Mouse (Mus musculus) liver, embryonic 16.5 days (tissue): ENCODE data around the gene Lin52. TPM values are rescaled to one million over a fixed set of nuclear protein-coding genes. Genes with fewer than 3 reads are reported as not detected.

Source experiments
- polyA plus RNA-seq: library from polyadenylated mRNA; unstranded; fragments of >200 nt; fragmentation: Nextera tagmentation; extraction: Ambion mirVana; gene quantifications from 2 replicates; pipeline ENCODE4 v1.2.1, GENCODE M21; 2015

Gene Lin52
- polyA plus RNA-seq, 1 experiment from 2014 or later, result 10.7 TPM

Other genes starting within 250 kb of the Lin52 start
- gene Elmsan1, start 232.5 kb upstream of the Lin52 start, polyA plus RNA-seq, result 6.9 and 7.8 TPM in 2 replicates
- gene Ptgr2, start 166.2 kb upstream of the Lin52 start, polyA plus RNA-seq, result 22.8 and 25.2 TPM in 2 replicates
- 32.3 and 36.2 TPM in 2 replicates for gene Zfp410, start 134.6 kb upstream of the Lin52 start, polyA plus RNA-seq
- 22.3 and 23.6 TPM in 2 replicates for gene Coq6, start 89.8 kb upstream of the Lin52 start, polyA plus RNA-seq
- gene Fam161b, start 89.6 kb upstream of the Lin52 start, polyA plus RNA-seq, result 1.0 and 1.3 TPM in 2 replicates
- 17.0 and 18.1 TPM in 2 replicates for gene Entpd5, start 42.4 kb upstream of the Lin52 start, polyA plus RNA-seq
- gene Bbof1, start 42.4 kb upstream of the Lin52 start, polyA plus RNA-seq, result 0.31 and 0.36 TPM in 2 replicates
- gene Rnf113a2, start 34.2 kb upstream of the Lin52 start, polyA plus RNA-seq, result 11.7 and 11.9 TPM in 2 replicates
- gene Aldh6a1, start 418 bp upstream of the Lin52 start, polyA plus RNA-seq, result 49.3 and 55.5 TPM in 2 replicates
- not detected in 2 replicates for gene Vsx2, start 118.3 kb downstream of the Lin52 start, polyA plus RNA-seq
- gene Abcd4, start 166.0 kb downstream of the Lin52 start, polyA plus RNA-seq, result 4.0 and 4.6 TPM in 2 replicates
- not detected in 2 replicates for gene Vrtn, start 189.6 kb downstream of the Lin52 start, polyA plus RNA-seq
- gene Syndig1l, start 247.4 kb downstream of the Lin52 start, polyA plus RNA-seq, result 0.08 and 0.09 TPM in 2 replicates